Mouse (Mus musculus) liver, embryonic 14.5 days (tissue): ENCODE data around the gene B3gnt9.

Source experiments
- CTCF ChIP-seq: IDR thresholded peaks from 2 replicates; pipeline ENCODE4 v1.5.1; 2016; ENCODE audit warnings: antibody characterized with exemption, low read depth, control low read depth
- EP300 ChIP-seq: IDR thresholded peaks from 2 replicates; pipeline ENCODE4 v1.6.1; 2016; ENCODE audit warnings: antibody characterized with exemption, low read depth

- no peak for TF ChIP-seq CTCF
- no peak for TF ChIP-seq EP300
Measured at GRCm38 (mm10) chr8:105253766-105254151, 1.2 kb downstream of the B3gnt9 start.
